Mouse (Mus musculus): ENCODE data around the gene Tnpo2. TPM values are rescaled to one million over a fixed set of nuclear protein-coding genes. Genes with fewer than 3 reads are reported as not detected.

The Tnpo2 gene
- total and polyA plus RNA-seq, 3 experiments, result 29.2 to 86.8 (median 62.3) TPM

DNA sequence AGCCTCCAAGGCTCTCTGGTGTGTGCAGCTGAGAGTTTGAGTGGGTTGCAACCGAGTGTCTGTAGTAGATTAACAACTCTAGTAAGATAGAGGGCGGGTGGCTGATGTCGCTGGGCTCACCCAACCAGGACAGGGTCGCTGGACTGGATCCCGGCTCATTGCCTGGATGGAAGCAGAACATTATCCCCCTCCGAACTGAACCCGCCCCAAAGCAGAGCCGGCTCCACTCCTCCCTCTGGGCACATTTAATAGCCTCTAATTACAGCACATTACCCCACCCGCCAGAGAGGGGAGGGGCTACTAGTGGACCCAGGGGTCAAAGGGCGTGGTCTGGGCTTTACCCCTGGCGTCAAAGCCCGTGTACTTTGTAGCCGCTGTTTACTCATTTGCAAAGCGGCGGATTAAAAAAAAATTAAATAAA, 47.4 kb upstream of the Tnpo2 start:
- peak; percentile 49 for DNase-seq (ENCODE audit: low read depth, low spot score)
- TF ChIP-seq TAL1 (IDR thresholded peaks at IDR 0.05; ENCODE audit: low read length) (peak; percentile 34; the same call in 1 of the 2 replicates), MAZ (IDR thresholded peaks at IDR 0.05; ENCODE audit: low read depth, low read length) (no peak)
- H3K36me3 ChIP-seq (ENCODE audit: control insufficient read depth in 1 of 2, insufficient read depth in 2 of 2, low read length in 2 of 2), result peaks cover 0 to 20% of the 10 kb centered on the region in 2 experiments; a peak in 2 of 4 replicates
- peaks cover 0 to 29% of the 10 kb centered on the region in 2 experiments; a peak in 3 of 4 replicates for H3K4me1 ChIP-seq (ENCODE audit: control insufficient read depth in 1 of 2, insufficient read depth in 2 of 2, low read length in 2 of 2)
- H3K9ac ChIP-seq (ENCODE audit: control insufficient read depth, low read depth, low read length, poor library complexity, severe bottlenecking), result peak overlapping the region; percentile 87
- peaks cover 6% of the 10 kb centered on the region; the same call in 1 of the 2 replicates for H3K79me2 ChIP-seq (ENCODE audit: control insufficient read depth, insufficient read depth, low read length, poor library complexity)
- no peak overlapping the region for H3K27ac ChIP-seq (ENCODE audit: control insufficient read depth, low read depth, low read length)
- H3K27me3 ChIP-seq (ENCODE audit: control insufficient read depth in 1 of 2, insufficient read depth in 2 of 2, low read length in 2 of 2), result no peaks in the 10 kb centered on the region
- no peaks in the 10 kb centered on the region for H3K9me3 ChIP-seq (replicated peaks; ENCODE audit: insufficient read depth, low read length)
- H3K4me3 ChIP-seq (ENCODE audit: control insufficient read depth in 1 of 2, insufficient read depth in 1 of 2, low read depth in 2 of 2, low read length in 2 of 2), result peak overlapping the region; percentile 39 to 55

DNA sequence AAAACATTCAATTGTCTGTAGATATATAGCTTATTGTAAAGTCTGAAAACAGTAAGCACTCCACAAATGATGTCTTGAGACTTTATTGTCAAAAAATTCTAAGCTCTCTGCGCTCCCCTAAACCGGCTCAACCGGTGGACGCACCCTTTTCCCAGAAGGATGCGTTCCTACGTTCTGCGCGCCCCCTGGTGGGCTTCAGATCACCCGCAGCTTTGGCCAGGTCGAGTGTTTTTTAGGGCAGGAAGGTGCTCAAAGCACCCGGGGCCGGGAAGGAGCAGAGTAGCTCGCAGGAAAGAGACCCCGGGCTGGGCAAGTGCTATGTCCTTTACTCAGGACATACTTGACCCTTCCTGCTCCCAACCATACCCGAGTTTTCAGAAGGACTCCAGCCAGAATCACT, 46.9 kb upstream of the Tnpo2 start:
- Histone ChIP-seq H3K9ac (ENCODE audit: control insufficient read depth, low read depth, low read length, poor library complexity, severe bottlenecking) (peak overlapping the region; percentile 87), H3K36me3 (ENCODE audit: control insufficient read depth in 1 of 2, insufficient read depth in 2 of 2, low read length in 2 of 2) (peaks cover 0 to 16% of the 10 kb centered on the region in 2 experiments; a peak in 2 of 4 replicates), H3K4me1 (ENCODE audit: control insufficient read depth in 1 of 2, insufficient read depth in 2 of 2, low read length in 2 of 2) (peaks cover 0 to 25% of the 10 kb centered on the region in 2 experiments; a peak in 3 of 4 replicates), H3K4me3 (ENCODE audit: control insufficient read depth in 1 of 2, insufficient read depth in 1 of 2, low read depth in 2 of 2, low read length in 2 of 2) (peak overlapping the region; percentile 55 to 59), H3K9me3 (replicated peaks; ENCODE audit: insufficient read depth, low read length) (no peaks in the 10 kb centered on the region), H3K79me2 (ENCODE audit: control insufficient read depth, insufficient read depth, low read length, poor library complexity) (peaks cover 6% of the 10 kb centered on the region; the same call in 1 of the 2 replicates), H3K27me3 (ENCODE audit: control insufficient read depth in 1 of 2, insufficient read depth in 2 of 2, low read length in 2 of 2) (no peaks in the 10 kb centered on the region), H3K27ac (ENCODE audit: control insufficient read depth, low read depth, low read length) (peak overlapping the region; percentile 68)
- DNase-seq (ENCODE audit: low read depth, low spot score), result peak; percentile 95
- TF ChIP-seq ZNF384 (IDR thresholded peaks at IDR 0.05; ENCODE audit: low read depth, low read length) (no peak), CHD1 (IDR thresholded peaks at IDR 0.05; ENCODE audit: low read depth, low read length) (peak; percentile 76; the same call in 1 of the 2 replicates), MAZ (IDR thresholded peaks at IDR 0.05; ENCODE audit: low read depth, low read length) (no peak; the same call in 1 of the 2 replicates), MAFK (IDR thresholded peaks at IDR 0.05; ENCODE audit: borderline replicate concordance, low read depth, low read length) (no peak), MXI1 (IDR thresholded peaks at IDR 0.05; ENCODE audit: low read depth, low read length) (0 out of 2 replicates have a peak, but pooled peaks have one; percentile 10), RCOR1 (IDR thresholded peaks at IDR 0.05; ENCODE audit: low read depth, low read length) (0 out of 2 replicates have a peak, but pooled peaks have one; percentile 23), USF2 (IDR thresholded peaks at IDR 0.05; ENCODE audit: borderline replicate concordance in 1 of 2, insufficient read depth in 1 of 2, low read depth in 1 of 2, low read length in 2 of 2) (no peak), ZKSCAN1 (IDR thresholded peaks at IDR 0.05; ENCODE audit: low read depth, low read length) (no peak), TAL1 (IDR thresholded peaks at IDR 0.05; ENCODE audit: low read length) (no peak), TCF12 (IDR thresholded peaks at IDR 0.05; ENCODE audit: low read depth, low read length) (no peak), MYC (IDR thresholded peaks at IDR 0.05; ENCODE audit: low read depth, low read length) (no peak), JUND (IDR thresholded peaks at IDR 0.05; ENCODE audit: low read depth, low read length) (no peak), MAX (IDR thresholded peaks at IDR 0.05; ENCODE audit: low read length) (no peak), ETS1 (IDR thresholded peaks at IDR 0.05; ENCODE audit: low read depth, low read length) (peak; percentile 43; the same call in 1 of the 2 replicates), RAD21 (IDR thresholded peaks at IDR 0.05; ENCODE audit: low read depth, low read length) (peak; percentile 82), NRF1 (IDR thresholded peaks at IDR 0.05; ENCODE audit: insufficient read depth, low read depth, low read length, poor library complexity, severe bottlenecking) (no peak), ZMIZ1 (IDR thresholded peaks at IDR 0.05; ENCODE audit: low read depth, low read length) (no peak), POLR2AphosphoS5 (IDR thresholded peaks at IDR 0.05; ENCODE audit: borderline replicate concordance, low read depth, low read length) (no peak), ZC3H11A (IDR thresholded peaks at IDR 0.05; ENCODE audit: low read depth, low read length) (peak; percentile 98), KAT2A (conservative IDR thresholded peaks at IDR 0.05; ENCODE audit: low read depth, low read length) (no peak), CTCF (IDR thresholded peaks at IDR 0.05 in 2 of 3, conservative IDR thresholded peaks at IDR 0.05 in 1 of 3; ENCODE audit: control insufficient read depth in 1 of 3, insufficient read depth in 1 of 3, low read depth in 2 of 3, low read length in 3 of 3, poor library complexity in 1 of 3, severe bottlenecking in 1 of 3) (peak; percentile 60 to 99 (median 97); a peak in 5 of 6 replicates), POLR2A (IDR thresholded peaks at IDR 0.05; ENCODE audit: control insufficient read depth in 1 of 2, insufficient read depth in 1 of 2, low read depth in 1 of 2, low read length in 2 of 2, poor library complexity in 1 of 2) (no peak), SIN3A (IDR thresholded peaks at IDR 0.05; ENCODE audit: low read length) (peak; percentile 52; the same call in 1 of the 2 replicates), NELFE (IDR thresholded peaks at IDR 0.05; ENCODE audit: low read depth, low read length) (no peak), HCFC1 (IDR thresholded peaks at IDR 0.05; ENCODE audit: low read depth, low read length) (peak; percentile 31; the same call in 1 of the 2 replicates), UBTF (IDR thresholded peaks at IDR 0.05; ENCODE audit: borderline replicate concordance, insufficient read depth, low read depth, low read length) (no peak), SMC3 (IDR thresholded peaks at IDR 0.05; ENCODE audit: low read depth, low read length) (peak; percentile 99), BHLHE40 (IDR thresholded peaks at IDR 0.05; ENCODE audit: borderline replicate concordance, low read depth, low read length) (no peak), MEF2A (IDR thresholded peaks at IDR 0.05; ENCODE audit: extremely low read depth, insufficient replicate concordance, low read depth, low read length, poor library complexity, severe bottlenecking) (no peak), POLR2AphosphoS2 (IDR thresholded peaks at IDR 0.05; ENCODE audit: low read length) (no peak)
